Mouse (Mus musculus) adrenal gland (tissue): ENCODE measurements around the gene Itgb7.

Experiments
- intact Hi-C: fragments of 180-260 bp; cut with DNase I; formaldehyde crosslinking; loops from one replicate; pipeline ENCODE4 v1.15.1; 2025

The Itgb7 gene

DNA sequence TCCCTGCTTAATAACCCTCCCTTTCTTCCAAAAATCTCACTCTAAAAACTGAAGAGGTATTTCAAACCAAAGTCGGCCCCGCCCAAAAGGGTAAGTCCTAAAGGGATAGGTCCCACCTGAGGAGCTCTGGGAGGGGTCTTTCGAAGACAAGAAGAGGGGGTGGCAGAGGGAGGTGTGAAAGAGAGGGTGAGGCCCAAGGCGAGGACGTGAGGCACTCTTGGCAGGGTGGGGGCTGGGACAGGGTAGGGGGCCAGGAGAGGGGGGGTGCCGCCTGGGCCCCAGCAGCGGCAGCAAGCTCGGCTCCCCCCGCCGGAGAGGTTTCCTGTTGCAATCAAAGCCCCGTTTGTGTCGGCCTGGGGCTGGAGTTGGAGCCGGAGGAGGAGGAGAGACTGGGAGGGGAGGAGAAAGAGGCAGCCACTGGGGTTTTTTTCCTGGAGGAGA is 17.5 kb upstream of the Itgb7 start:
- intact Hi-C loops: no loop called here

DNA sequence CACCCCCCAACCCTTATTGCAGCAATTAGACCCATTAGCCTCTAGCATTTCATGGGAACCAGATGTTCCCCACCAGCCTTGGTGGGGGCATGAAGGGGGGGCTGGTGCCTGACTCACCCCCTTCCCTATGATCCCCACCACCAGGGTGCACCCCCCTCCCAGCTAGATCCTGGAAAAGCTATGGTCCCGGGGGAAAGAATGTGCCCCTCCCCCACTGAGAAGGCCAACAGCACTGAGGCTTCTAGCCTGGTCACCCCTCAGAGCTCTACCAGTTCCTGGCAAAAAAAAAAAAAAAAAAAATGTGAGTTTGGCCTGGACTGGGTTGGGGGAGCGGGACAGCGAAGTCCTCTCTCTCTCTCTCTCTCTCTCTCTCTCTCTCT is 17.1 kb upstream of the Itgb7 start:
- intact Hi-C loops: no loop called here

DNA sequence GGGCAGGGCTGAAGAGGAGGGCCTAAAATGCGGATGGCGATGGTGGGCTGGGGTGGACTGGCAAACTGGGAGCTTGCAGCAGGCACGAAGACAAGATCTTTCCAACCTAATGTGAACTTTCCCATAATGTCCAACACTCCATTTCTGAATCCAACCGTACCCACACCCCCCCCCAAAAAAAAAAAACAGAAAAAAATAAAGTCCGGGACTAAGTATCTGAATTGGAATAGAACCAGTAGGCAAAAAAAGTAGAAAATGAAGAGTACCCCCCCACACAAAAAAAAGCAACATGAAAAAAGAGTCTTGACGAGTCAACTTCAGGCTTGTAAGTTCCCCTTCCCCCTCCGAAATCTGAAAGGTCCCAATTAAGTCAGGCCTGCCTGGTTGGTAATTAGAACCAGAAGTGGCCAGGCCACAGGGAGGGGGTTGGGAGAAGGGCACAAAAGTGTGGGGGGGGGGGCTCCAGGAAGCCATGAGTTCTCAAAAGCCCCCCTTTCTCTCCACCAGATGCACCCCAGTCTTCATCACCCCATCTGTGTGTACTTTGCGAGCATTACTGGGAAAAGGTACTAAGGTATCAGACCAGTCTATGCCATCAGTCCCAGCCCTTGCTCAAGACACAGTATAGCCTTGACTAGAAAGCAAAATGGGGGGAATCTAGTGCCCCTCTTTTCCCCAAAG is 16.5 kb upstream of the Itgb7 start:
- intact Hi-C loops: no loop called here

DNA sequence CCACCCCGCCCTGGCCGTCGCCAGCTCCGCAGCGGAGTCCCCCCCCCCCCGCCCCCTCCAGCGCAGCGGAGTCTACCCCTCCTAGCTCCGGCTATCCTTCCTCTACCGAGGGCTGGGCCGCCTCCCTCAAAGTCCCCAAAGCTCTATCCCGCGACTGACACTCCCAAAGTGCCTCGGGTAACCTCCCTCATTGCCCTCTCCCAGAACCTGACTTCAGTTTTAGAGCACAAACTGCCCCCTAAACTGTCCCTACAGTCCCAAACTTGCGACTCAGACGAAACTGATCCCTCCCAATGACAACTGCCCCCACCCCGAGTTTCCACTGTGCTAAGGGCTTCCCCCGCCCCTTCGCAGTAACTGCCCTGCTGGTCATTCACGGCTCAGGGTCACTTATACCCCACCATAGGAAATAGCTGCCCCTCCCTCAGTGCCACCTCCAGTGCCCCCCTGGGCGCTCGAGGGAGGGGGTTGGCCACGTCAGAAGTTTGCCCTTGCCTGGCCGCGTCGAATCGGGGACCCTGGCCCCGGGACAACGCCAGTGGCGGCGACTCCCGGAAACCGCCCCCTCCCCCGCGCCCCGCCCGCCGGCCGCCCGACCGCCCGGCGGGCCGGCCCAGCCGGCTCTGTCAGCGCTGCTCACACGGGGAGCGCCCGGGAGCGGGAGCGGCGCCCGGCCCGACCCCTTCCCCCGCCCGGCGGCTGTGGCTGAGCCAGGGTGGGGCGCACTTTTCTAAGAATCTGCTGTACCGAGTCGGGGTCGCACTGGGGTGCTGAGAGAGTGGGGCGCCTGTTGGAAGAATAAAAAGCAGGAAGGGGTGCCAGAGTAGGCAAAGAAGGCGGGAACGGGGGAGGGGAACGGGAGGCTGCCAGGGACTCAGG is 15.7 kb upstream of the Itgb7 start:
- intact Hi-C loops: no loop called here

DNA sequence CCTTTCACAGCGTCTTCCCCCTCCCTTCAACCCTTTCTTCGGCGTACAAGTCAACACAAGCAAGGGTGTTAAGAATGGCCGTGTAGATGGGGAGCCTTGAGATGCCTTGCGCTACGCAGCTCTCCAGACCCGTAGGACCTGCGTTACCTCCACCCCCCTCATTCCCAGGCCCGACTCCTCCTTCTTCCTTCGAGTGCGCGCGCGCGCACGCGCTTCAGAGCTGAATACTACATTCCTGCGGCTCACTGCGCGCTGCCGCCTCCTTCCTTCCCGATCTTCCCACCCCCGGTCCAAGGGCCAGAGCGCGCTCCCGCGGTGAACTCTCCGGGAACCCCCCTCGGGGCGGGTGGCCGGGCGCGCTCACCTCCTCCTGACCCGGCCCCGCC is 15.1 kb upstream of the Itgb7 start:
- intact Hi-C loops: no loop called here

GRCm38 (mm10) chr15:102245891-102246741 is 14.4 kb upstream of the Itgb7 start:
- intact Hi-C loops: no loop called here

DNA sequence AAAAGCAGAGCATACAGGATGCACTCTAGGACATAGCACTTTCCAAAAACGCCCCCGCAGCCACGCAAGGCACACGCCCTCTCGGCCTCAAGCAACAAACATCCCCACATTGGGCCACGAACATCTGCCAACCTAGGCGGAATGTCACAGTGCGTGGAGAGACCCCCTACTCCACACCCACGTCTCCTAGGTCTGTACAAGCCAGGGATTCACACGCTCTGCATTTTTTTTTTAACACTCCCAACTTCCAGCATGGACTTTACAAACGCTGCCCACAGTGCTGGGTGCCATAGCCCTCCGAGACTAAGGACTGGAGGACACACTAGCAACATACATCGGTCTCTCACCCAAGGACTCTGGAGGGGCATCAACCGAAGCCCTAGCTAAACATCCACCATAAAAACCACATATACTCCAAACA is 13.7 kb upstream of the Itgb7 start:
- intact Hi-C loops: no loop called here

GRCm38 (mm10) chr15:102244306-102245191 is 12.8 kb upstream of the Itgb7 start:
- intact Hi-C loops: no loop called here

DNA sequence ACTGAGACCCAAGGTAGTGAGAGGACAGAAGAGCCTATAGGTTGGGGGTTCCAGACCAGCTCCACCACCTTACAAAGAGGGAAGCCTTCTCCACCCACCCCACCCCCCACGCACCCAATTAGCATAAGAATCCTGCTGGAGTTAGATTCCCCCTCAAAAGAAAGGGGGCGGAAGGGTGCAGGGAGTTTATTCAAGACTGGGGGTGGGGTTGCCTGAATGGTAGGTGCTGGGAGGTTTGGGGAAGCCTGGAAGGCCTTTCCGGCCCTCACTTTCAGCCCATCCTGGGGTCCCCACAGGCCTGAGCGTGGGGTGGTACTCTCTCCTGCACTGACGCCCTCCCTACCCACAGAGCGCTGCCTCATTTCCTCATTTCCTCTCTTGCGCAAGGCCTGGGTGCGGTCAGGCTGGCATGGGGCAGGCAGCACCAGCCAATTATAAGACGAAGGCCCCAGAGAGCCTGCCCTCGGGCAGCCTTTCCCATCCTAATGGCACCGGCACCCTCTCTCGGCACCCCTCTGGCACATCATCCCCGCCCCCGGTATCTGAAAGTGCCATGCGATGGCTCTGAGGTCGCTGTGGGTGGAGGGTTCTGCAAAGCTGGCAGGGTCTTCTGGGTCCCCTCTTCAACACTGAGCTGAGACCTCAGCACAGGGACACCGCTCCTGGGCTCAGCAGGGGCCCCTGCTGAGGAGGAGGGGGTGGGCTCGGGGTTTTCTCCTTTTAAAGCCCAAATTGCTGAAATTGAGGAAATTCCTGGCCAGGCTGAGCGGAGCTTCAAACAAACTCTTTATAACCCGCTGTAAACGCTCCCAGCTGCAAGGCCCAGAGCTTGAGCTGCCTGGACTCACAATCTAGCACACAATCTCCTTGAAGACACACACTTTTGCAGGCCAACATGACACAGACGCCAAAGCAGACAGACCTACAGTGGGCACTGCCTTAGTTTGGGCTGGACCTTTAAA is 11.8 kb upstream of the Itgb7 start:
- intact Hi-C loops: no loop called here

- intact Hi-C loops: no loop called here
Measured at GRCm38 (mm10) chr15:102242404-102243228, 10.9 kb upstream of the Itgb7 start.

- intact Hi-C loops: loop anchor here (2.0 kb wide), 1 partner anchor 38 kb away; the partner anchor contains the start of gene Mfsd5
Measured at GRCm38 (mm10) chr15:102240607-102241006, 8.9 kb upstream of the Itgb7 start.

DNA sequence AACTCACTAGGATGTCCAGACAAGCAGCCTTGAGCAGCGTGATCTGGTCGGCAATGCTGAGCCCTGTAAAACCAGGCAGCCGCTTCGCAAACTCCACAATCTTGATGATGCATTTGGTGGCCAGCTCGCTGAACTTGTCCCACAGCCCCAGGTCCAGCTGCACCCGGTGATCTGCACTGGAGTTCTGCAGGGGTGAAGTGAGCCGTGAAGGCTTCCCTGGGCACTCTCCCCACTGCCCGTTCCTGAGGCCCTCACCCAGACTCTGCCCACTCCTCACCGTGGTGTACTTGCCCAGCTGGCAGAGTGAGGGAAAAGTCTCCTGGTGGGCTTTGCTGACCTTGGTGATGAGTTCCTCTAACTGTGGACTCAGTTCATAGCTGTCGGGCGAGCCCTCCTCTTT is 8.1 kb upstream of the Itgb7 start:
- intact Hi-C loops: loop anchor here (1.0 to 2.0 kb wide), 3 partner anchors 33 to 76 kb away; partner anchors contain the start of gene Mfsd5

GRCm38 (mm10) chr15:102239260-102239590 is 7.5 kb upstream of the Itgb7 start:
- intact Hi-C loops: loop anchor here (1.0 to 2.0 kb wide), 2 partner anchors 34 to 77 kb away; no protein-coding TSS in a partner anchor

DNA sequence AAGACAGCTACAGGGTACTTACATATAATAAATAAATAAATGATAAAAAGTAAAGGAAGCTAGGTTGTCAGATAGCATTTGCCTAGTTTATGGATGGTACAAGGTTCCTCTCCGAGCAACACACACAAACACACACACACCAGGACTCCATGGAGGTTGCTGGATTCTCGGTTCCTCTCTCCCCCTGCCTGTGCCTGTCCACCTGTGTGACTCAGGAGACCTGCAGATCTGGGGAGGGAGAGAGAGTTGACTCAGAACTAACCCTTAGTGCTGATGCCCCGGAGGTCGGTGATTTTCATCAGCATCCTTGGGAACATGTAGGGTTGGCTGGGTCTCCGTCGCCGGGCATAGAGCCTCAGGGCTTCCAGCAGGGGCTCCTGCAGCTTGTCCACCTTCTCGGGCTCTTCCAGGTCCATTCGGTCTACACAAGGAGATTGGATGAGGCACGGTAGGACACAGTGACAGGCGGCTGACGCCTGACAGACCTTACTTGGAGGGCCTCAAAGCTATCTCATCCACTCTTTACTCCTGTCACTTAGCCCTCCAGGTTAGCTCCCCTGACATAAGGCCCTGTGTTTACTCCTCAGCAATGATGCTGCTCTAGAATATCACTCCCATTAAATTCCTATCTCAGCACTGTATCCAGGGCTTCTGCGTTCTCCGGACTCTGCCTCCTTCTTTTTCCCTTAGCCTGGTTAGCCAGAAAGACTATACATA is 7.0 kb upstream of the Itgb7 start:
- intact Hi-C loops: loop anchor here (1.0 to 2.0 kb wide), 2 partner anchors 34 to 78 kb away; no protein-coding TSS in a partner anchor

DNA sequence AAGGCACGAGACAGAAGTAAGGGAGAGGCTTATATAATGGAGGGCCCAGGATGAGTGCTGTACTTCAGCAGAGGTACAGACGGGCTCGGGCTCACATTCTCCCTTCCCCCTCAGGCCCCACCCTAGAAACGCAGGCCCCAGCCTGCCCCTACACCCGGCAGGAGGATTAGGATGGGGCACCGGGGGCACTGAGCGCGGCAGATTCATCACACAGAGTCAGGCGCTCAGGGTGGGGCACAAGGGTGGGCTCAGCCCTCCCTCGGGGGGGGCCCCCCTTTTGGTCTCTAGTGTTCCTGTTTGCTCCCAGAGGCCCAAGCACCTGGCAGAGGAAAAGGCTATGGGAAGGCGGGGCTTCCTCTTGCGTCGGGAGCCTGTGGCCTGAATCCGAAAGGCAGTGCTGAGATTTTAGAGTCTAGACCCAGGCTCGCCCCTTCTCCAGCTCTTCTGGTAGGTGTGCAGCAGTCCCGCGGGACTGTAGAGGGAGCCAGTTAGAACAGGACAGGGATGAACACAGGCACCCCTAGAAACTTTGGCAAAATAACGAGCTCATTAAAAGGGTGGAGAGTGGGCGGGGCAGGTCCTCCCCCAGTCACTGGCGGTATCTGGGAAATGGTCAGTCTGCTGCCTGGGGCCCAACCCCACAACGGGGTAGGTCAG is 3.8 kb upstream of the Itgb7 start:
- intact Hi-C loops: no loop called here

DNA sequence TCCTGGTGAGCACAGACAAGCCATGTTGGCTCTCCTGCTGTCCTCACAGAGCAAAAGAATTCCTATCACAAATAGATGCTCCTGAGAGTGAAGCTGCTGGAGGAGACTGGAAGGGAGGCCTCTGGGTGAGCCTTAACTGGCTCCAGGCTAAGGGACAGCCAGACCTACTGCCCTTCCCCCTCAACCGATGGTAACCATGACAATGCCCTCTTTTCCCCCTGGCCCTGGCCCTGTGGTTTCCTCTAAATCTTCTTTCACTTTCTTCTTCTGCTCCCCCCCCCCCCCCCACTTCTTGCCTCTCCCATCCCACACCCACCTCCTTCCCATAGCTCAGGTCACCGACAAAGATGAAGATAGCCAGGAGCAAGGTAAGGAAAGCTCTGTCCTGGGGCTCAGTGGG is 2.2 kb upstream of the Itgb7 start:
- intact Hi-C loops: no loop called here

GRCm38 (mm10) chr15:102232764-102233163 is 1.0 kb upstream of the Itgb7 start:
- intact Hi-C loops: no loop called here
